Mouse (Mus musculus) cerebellum, adult 2 months (tissue): ENCODE data around the gene Ugt1a2. TPM values are rescaled to one million over a fixed set of nuclear protein-coding genes. Genes with fewer than 3 reads are reported as not detected.

Source experiments
- DNase-seq, 2 experiments: peaks; one replicate each; pipeline ENCODE4 v3.0.0; 2021
- H3K27ac ChIP-seq: fragments of 200-500 bp; 2 replicates; pipeline ENCODE4 v1.5.1; 2012; ENCODE audit warnings: low read length, control low read depth, inconsistent platforms; ENCODE audit not compliant: insufficient read depth
- H3K27me3 ChIP-seq: fragments of 200-500 bp; 2 replicates; pipeline ENCODE4 v1.6.1; 2012; ENCODE audit warnings: inconsistent platforms, mild to moderate bottlenecking, low read length, moderate library complexity; ENCODE audit not compliant: control insufficient read depth, insufficient read depth
- H3K4me1 ChIP-seq: fragments of 200-500 bp; 2 replicates; pipeline ENCODE4 v1.6.1; 2011; ENCODE audit warnings: low read length; ENCODE audit not compliant: control insufficient read depth, insufficient read depth
- H3K4me3 ChIP-seq: fragments of 200-500 bp; replicated peaks from 2 replicates; pipeline ENCODE3; 2011; ENCODE audit warnings: mild to moderate bottlenecking, low read depth, low read length, control low read depth; ENCODE audit not compliant: insufficient read depth
- CTCF ChIP-seq: fragments of 200-500 bp; IDR thresholded peaks from 2 replicates; pipeline ENCODE4 v1.5.1; 2011; ENCODE audit warnings: low read depth, mild to moderate bottlenecking, control low read depth, low read length, moderate library complexity, borderline replicate concordance; ENCODE audit not compliant: insufficient read depth
- POLR2A ChIP-seq: fragments of 200-500 bp; IDR thresholded peaks from 2 replicates; pipeline ENCODE4 v1.6.1; 2011; ENCODE audit warnings: low read length, control low read depth, borderline replicate concordance; ENCODE audit not compliant: insufficient read depth
- WGBS: fragments of 180-500 bp; shearing (Covaris S2); methylation state at CpG from one replicate; pipeline ENCODE4 v1.1.7; 2018; 5-methylcytosine and 5-hydroxymethylcytosine counted together
- polyA plus RNA-seq: library from polyadenylated mRNA; depleted of rRNA; stranded (reverse); fragments of >200 nt; gene quantifications from 2 replicates; pipeline ENCODE4 v1.2.3, GENCODE M21; 2012

Ugt1a2 gene
- polyA plus RNA-seq, 1 experiment, result not detected

DNA sequence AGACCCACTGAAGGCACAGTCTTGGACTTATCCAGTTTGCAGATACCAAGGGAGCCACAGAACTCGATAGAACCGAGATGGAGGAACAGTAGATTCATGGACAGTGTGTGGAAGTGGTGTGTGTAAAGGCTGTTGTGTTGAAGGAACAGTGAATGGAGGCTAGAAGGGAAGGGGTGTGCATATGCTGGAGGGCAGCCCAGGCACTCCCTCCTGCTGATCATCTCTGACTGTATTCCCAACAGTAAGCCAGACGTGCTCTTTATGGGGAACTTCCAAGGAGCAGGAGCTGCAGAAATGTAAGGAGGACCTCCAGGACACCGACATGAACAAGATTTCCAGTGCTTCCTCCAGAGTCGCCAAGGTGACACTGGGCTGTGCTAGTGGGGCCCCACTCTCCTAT is 49.6 kb downstream of the Ugt1a2 start:
- no peak for TF ChIP-seq CTCF
- no peak for TF ChIP-seq POLR2A
- no peak for DNase-seq
- H3K4me1 ChIP-seq, result peaks cover 3% of the 10 kb centered on the region; the same call in 1 of the 2 replicates
- H3K27me3 ChIP-seq, result no peaks in the 10 kb centered on the region
- no peak overlapping the region for H3K27ac ChIP-seq
- no peak overlapping the region for H3K4me3 ChIP-seq
- WGBS, result 74% methylated on average over 5 of the region's 5 CpGs

DNA sequence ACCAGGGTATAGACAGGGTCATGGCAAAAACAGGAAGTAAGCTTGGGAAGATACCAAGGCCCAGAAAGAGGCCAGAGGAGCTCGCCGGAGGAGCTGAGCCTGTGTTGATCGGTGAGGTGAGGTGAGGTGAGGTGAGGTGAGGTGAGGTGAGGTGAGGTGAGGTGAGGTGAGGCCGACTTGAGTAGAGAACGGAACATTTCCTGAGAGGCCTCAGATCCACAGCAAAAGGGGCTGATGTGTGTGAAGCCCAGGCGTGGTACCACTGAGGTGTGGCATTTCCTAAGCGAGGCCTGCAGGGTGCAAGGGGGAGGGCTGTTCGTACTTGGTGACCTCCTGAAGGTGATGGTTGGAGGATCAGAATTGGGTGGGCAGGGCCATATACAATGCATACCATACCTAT is 52.7 kb downstream of the Ugt1a2 start:
- Histone ChIP-seq H3K27me3 (no peaks in the 10 kb centered on the region), H3K4me3 (no peak overlapping the region), H3K27ac (no peak overlapping the region), H3K4me1 (peaks cover 19% of the 10 kb centered on the region)
- TF ChIP-seq CTCF, result no peak
- TF ChIP-seq POLR2A, result no peak
- DNase-seq, result no peak
- WGBS, result 75% methylated on average over 8 of the region's 8 CpGs

DNA sequence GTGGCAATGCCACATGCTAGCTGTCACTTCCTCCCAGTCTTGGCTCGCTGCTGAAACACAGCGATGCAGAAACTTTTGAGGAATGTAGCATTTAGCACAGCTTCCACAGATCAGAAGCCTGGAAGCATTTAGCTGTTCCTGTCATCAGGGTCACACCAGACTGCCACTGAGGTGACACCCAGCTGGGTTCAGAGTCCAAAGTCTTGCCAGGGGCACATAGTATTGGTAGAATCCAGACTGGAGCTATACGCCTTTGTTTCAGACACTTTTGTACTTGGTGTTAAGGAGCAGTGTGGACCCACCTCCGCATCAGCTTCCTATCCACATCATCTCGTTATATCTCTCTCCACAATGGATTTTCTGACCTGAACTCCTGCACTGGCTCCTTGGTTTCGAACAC is 53.1 kb downstream of the Ugt1a2 start:
- Histone ChIP-seq H3K4me3 (no peak overlapping the region), H3K27me3 (no peaks in the 10 kb centered on the region), H3K4me1 (peaks cover 21% of the 10 kb centered on the region), H3K27ac (no peak overlapping the region)
- TF ChIP-seq CTCF, result no peak
- no peak for TF ChIP-seq POLR2A
- no peak for DNase-seq
- WGBS, result 73% methylated on average over 6 of the region's 6 CpGs

DNA sequence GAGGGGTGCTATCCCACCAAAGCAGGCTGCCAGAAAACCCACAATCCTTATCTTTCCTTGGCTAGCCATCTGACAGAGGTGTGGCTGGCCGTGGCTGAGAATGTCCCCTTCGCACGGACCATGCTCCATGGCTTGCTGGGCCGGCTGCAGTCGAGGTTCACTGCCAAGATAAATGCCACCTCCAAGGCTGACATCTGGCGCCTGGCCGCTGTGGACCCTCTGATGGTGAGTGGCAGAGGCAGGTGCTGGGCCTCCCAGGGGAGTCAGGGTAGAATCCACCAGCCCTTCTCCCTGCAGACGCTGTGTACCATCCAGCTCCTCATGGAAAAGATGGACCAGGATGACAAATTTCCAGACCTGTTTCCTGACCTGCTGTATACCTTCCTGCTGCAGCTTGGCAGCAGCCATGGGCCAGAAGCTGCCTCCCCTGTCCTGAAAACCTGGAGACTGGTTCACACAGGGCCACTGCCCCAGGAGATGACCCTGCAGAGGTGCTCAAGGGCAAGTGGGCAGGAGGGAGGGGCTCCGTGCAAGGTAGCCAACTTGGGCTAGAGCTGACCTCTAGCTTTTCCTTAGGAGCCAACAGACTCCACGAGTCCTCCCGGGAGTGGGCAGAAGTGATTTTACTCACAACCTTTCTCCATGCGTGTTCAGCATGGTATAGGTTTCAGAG is 54.5 kb downstream of the Ugt1a2 start:
- TF ChIP-seq CTCF (no peak), POLR2A (no peak)
- Histone ChIP-seq H3K27me3 (no peaks in the 10 kb centered on the region), H3K4me1 (peaks cover 30% of the 10 kb centered on the region), H3K4me3 (no peak overlapping the region), H3K27ac (no peak overlapping the region)
- no peak for DNase-seq
- 47% methylated on average over 12 of the region's 12 CpGs for WGBS

DNA sequence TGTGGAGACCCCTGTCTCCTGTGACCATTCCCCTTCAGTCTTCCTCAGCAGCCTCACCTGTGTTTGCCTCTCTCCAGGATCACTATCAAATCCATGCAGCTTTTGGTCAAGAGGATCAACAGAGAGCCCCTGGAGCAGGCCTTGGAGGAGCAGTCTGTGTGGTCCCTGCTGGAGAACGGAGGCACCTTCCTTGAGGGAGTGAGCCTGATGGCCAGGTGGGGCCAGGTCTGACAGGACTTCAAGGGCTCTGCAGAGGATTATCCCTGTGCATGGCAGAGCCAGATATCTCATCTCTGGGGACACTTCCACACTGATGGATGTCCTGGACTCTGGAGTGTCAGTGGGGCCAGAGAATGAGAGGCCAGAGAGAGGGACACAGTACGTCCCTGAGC is 55.1 kb downstream of the Ugt1a2 start:
- DNase-seq, result no peak
- 49% methylated on average over 2 of the region's 2 CpGs for WGBS
- Histone ChIP-seq H3K4me3 (no peak overlapping the region), H3K27ac (no peak overlapping the region), H3K27me3 (no peaks in the 10 kb centered on the region), H3K4me1 (peaks cover 30% of the 10 kb centered on the region)
- no peak for TF ChIP-seq CTCF
- TF ChIP-seq POLR2A, result no peak

DNA sequence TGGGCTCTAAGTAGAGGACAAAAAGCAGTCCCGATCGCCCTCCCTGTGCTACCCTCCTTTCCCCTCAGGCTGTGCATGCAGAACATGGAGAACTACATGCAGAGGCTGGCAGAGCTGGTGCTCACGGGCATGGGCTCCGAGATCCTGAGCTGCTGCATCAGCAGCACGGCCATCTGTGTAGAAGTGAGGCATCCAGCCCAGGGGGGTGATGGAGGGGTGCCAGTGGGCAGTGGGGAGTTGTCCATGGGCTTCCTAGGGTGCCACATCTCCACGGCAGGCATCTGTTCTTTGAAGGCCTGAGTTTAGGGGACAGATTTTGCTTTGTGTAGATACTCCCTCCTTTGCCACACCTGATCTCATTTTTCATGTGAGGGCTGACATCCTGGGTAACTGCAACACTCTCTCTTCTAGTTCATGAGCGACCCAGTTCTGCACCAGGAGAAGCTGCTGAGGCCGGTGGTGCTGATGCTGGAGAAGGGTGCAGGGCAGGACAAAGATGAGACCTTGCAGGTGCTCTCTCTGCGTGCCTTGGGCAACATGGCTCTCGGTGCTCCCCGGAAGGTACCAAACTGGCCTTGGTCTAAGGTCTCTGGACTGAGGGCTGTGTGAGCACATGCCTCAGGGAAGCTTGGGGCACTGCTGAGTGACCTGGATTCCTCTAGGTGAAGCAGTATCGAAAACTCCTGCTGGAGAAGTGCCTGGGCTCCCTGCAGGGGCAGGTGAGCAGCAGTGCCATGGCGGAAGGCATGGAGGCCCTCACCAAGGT is 55.8 kb downstream of the Ugt1a2 start:
- no peak for DNase-seq
- no peak overlapping the region for H3K4me3 ChIP-seq
- H3K27ac ChIP-seq, result no peak overlapping the region
- TF ChIP-seq CTCF (no peak), POLR2A (no peak)
- H3K4me1 ChIP-seq, result peaks cover 30% of the 10 kb centered on the region
- H3K27me3 ChIP-seq, result no peaks in the 10 kb centered on the region
- WGBS, result 62% methylated on average over 13 of the region's 13 CpGs

DNA sequence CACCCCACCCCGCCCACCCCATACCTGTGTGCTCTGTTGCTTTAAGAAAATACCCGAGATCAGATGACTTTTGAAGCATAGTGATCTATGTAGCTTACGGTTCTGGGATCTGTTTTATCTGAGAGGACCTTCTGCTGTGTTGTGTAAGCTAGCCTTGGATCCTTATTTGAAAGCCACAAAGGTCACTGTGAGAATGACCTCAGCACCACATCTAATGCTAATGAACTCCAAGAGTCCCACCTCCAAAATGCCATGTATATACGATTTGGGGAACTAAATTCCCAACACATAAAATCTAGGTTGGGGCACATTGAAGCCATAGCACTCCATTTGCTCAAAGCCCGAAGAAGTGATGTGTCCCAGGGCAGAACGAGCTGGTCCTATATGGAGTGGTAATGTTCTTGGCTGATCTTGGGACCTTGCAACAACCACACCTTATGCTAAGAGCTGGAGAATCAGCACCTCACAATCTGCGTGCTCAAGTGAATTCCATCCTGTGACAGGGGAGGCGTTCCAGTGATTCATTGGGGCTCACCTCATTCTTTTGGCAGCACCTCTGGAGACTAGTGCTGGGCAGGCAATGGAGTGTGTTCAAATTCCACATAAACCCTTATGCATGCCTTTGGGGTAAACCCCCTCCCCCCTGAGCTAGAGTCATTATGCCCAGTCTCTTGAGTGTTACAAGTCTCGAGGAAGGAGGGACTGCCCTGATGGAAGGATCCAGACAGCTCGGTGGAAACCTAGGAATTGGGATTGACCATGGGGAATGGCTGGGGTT is 56.7 kb downstream of the Ugt1a2 start:
- Histone ChIP-seq H3K4me3 (no peak overlapping the region), H3K27me3 (no peaks in the 10 kb centered on the region), H3K27ac (no peak overlapping the region), H3K4me1 (peaks cover 30% of the 10 kb centered on the region)
- DNase-seq, result no peak
- TF ChIP-seq POLR2A, result no peak
- TF ChIP-seq CTCF, result no peak
- 82% methylated on average over 10 of the region's 10 CpGs for WGBS

DNA sequence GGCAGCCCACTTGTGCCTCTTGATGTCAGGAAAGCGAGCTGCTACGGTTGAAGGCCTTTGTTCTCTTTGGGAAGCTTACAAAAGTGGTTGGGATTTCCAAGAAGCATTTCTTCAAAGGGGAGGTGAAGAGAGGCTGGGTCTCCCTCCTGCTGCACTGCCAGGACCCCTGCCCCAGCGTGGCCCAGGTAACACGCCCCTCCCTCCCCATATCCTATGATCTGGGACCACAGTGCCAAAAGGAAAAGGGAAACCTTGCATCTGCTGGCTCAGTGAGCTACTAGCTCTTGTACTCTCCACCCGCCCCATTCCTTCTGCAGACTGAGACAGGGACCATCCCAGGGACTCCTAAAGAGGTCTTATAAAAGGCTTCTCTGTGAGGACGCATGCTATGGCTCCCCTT is 57.3 kb downstream of the Ugt1a2 start:
- no peak for TF ChIP-seq POLR2A
- no peak for TF ChIP-seq CTCF
- no peak overlapping the region for H3K4me3 ChIP-seq
- H3K4me1 ChIP-seq, result peaks cover 30% of the 10 kb centered on the region
- no peak for DNase-seq
- no peaks in the 10 kb centered on the region for H3K27me3 ChIP-seq
- 88% methylated on average over 6 of the region's 6 CpGs for WGBS
- H3K27ac ChIP-seq, result no peak overlapping the region
